Mouse (Mus musculus): ENCODE results near the gene Mboat7. TPM values are rescaled to one million over a fixed set of nuclear protein-coding genes. Genes with fewer than 3 reads are reported as not detected.
A peak's percentile ranks its signal among the peaks of the same experiment; 100 is the strongest.
"Not testable (repeated sequence)": the region's sequence is repeated elsewhere in the genome, so short reads cannot be mapped to it uniquely, and the experiment has no call there.

Mboat7 gene
- total and polyA plus RNA-seq, 3 experiments, result 18.4 to 41.2 (median 21.7) TPM

DNA sequence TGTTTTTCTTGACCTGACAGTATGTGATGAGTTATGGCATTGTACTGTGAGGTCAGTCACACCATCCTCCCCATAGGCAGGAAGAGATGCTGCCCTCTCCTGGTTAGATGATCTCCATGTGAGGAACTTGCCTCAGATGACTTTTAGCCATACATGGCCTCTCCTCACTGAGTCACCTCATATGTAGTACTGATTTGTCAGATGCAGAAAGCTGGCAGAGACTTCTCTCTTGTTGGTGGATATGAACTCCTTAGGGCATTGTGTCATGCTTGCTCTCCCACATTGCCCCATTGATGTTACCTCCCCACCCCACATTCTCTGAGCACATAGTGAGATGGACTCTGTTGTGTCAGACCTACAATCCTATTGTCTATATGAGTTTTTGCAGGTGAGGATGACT, 32.1 kb upstream of the Mboat7 start:
- H3K79me2 ChIP-seq (replicated peaks; ENCODE audit: control insufficient read depth, extremely low read depth, insufficient read depth, poor library complexity, severe bottlenecking); H3K27ac ChIP-seq (ENCODE audit: insufficient read depth, low read depth); H3K9me3 ChIP-seq (replicated peaks; ENCODE audit: low read length); DNase-seq (ENCODE audit: extremely low read depth); H3K4me1 ChIP-seq (ENCODE audit: control insufficient read depth in 1 of 2, insufficient read depth in 2 of 2); H3K9ac ChIP-seq (ENCODE audit: insufficient read depth, low read depth); dilution Hi-C loops (cut with MboI; ENCODE audit: extremely low pct_ligation_motif_present, extremely low pct_unique_long_range_greater_than_20kb, low sequenced_read_pairs); H3K4me2 ChIP-seq (ENCODE audit: insufficient read depth, low read depth, poor library complexity, severe bottlenecking); H3K36me3 ChIP-seq (replicated peaks in 1 of 2; ENCODE audit: control insufficient read depth in 1 of 2, insufficient read depth in 1 of 2, low read length in 1 of 2); H3K27me3 ChIP-seq (replicated peaks); in situ Hi-C loops (cut with MboI; ENCODE audit: low pct_ligation_motif_present, low pct_unique_long_range_greater_than_20kb, low sequenced_read_pairs); H3K4me3 ChIP-seq (replicated peaks in 1 of 3; ENCODE audit: low read depth in 2 of 3, low read length in 2 of 3, poor library complexity in 1 of 3): not testable (repeated sequence)

DNA sequence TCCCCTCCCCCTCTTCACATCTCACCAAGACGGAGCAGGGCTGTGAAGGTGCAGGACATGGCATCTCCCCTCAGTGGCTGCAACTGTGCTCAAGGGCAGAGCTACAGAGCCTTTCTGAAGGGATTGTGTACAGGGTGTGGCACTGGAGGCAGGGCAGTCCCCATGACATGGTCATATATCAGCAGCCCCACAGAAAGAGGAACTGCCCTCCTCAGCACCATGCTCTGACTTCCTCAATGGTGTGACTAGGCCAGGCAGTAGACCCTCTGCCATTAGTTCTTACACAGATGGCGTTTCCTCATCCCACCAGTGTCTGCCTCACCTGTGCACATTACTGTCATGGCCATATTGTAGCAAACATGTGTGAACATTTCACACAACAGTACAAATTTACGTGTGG, 26.9 kb upstream of the Mboat7 start, which contains the start of gene Pirb:
Pirb (minus strand) TSS at position 124 of the 400 bp plus-strand sequence.
- H3K27me3 ChIP-seq (replicated peaks); H3K79me2 ChIP-seq (replicated peaks; ENCODE audit: control insufficient read depth, extremely low read depth, insufficient read depth, poor library complexity, severe bottlenecking); dilution Hi-C loops (cut with MboI; ENCODE audit: extremely low pct_ligation_motif_present, extremely low pct_unique_long_range_greater_than_20kb, low sequenced_read_pairs); DNase-seq (ENCODE audit: extremely low read depth); H3K4me2 ChIP-seq (ENCODE audit: insufficient read depth, low read depth, poor library complexity, severe bottlenecking); H3K36me3 ChIP-seq (replicated peaks in 1 of 2; ENCODE audit: control insufficient read depth in 1 of 2, insufficient read depth in 1 of 2, low read length in 1 of 2); H3K9ac ChIP-seq (ENCODE audit: insufficient read depth, low read depth); H3K4me1 ChIP-seq (ENCODE audit: control insufficient read depth in 1 of 2, insufficient read depth in 2 of 2); H3K9me3 ChIP-seq (replicated peaks; ENCODE audit: low read length); H3K27ac ChIP-seq (ENCODE audit: insufficient read depth, low read depth); in situ Hi-C loops (cut with MboI; ENCODE audit: low pct_ligation_motif_present, low pct_unique_long_range_greater_than_20kb, low sequenced_read_pairs); H3K4me3 ChIP-seq (replicated peaks in 1 of 3; ENCODE audit: low read depth in 2 of 3, low read length in 2 of 3, poor library complexity in 1 of 3): not testable (repeated sequence)

DNA sequence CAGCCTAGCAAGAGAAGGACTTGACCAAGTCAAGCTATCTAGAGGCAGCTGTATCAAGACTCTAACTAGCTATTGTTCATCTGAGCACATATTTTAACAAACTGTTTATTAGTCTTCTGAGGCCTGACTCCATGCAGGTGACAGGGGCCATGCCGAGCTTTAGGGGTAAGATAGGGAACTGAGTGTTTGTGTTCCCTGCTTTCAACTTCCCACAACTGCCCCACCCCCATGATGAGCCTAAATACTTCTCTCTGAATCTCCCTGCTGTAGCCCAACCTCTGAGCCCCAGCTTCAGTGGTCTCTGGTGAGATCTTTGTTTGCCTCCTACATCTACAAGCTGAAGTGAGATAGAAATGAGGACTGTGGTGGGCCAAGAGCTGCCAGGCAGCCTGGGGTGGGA, 21.9 kb upstream of the Mboat7 start:
- dilution Hi-C loops (cut with MboI; ENCODE audit: extremely low pct_ligation_motif_present, extremely low pct_unique_long_range_greater_than_20kb, low sequenced_read_pairs), result no loop called here
- H3K36me3 ChIP-seq (replicated peaks in 1 of 2; ENCODE audit: control insufficient read depth in 1 of 2, insufficient read depth in 1 of 2, low read length in 1 of 2), result peaks cover 0 to 25% of the 10 kb centered on the region in 2 experiments
- no peak for DNase-seq (ENCODE audit: extremely low read depth)
- peaks cover 11 to 40% of the 10 kb centered on the region in 2 experiments for H3K4me1 ChIP-seq (ENCODE audit: control insufficient read depth in 1 of 2, insufficient read depth in 2 of 2)
- TF ChIP-seq PAX5 (IDR thresholded peaks at IDR 0.05; ENCODE audit: low read length), result no peak
- no peak for TF ChIP-seq GABPA (IDR thresholded peaks at IDR 0.05; ENCODE audit: insufficient replicate concordance, low read depth, low read length)
- TF ChIP-seq NRF1 (IDR thresholded peaks at IDR 0.05; ENCODE audit: low read depth, low read length), result no peak
- TF ChIP-seq CHD2 (IDR thresholded peaks at IDR 0.05; ENCODE audit: low read length), result no peak
- no peak overlapping the region for H3K4me2 ChIP-seq (ENCODE audit: insufficient read depth, low read depth, poor library complexity, severe bottlenecking)
- no peaks in the 10 kb centered on the region for H3K9me3 ChIP-seq (replicated peaks; ENCODE audit: low read length)
- no peak overlapping the region for H3K9ac ChIP-seq (ENCODE audit: insufficient read depth, low read depth)
- in situ Hi-C loops (cut with MboI; ENCODE audit: low pct_ligation_motif_present, low pct_unique_long_range_greater_than_20kb, low sequenced_read_pairs), result no loop called here
- H3K27me3 ChIP-seq (replicated peaks), result no peaks in the 10 kb centered on the region
- H3K27ac ChIP-seq (ENCODE audit: insufficient read depth, low read depth), result no peak overlapping the region
- no peak overlapping the region for H3K4me3 ChIP-seq (replicated peaks in 1 of 3; ENCODE audit: low read depth in 2 of 3, low read length in 2 of 3, poor library complexity in 1 of 3)
- H3K79me2 ChIP-seq (replicated peaks; ENCODE audit: control insufficient read depth, extremely low read depth, insufficient read depth, poor library complexity, severe bottlenecking), result no peaks in the 10 kb centered on the region

DNA sequence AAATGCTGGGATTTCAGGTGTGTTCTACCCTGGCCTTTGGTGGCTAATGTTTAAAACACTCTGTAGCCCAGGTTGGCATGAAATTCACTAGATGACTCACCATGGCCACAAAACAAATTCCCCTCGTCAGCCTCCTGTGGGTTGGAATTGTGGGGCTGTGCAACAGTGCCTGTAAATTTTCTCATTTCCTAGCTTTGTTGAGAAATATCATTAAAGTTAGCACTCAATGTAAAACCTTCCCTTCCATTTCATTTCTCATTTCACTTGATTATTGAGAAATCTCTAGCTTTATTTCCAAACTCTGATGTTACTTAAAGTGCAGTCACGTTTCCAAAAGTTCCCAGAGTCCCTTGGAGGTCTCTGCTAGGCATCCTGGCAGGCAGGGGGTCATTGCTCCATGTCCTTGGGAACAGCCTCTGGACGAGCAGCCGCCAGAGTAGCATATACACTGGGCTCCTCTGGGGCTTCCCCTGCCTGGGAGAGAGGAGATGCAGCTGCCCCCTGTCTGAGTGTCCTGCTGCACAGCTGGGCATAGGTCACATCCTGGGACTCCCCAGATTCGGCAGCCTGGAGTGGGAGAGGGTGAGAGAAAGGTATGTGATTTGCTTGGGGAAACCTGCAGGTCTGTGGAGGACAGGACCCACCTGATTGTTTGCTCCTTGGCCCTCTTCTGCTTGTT, 19.1 kb upstream of the Mboat7 start:
- peak; percentile 34 for DNase-seq (ENCODE audit: extremely low read depth)
- Histone ChIP-seq H3K4me2 (ENCODE audit: insufficient read depth, low read depth, poor library complexity, severe bottlenecking) (no peak overlapping the region), H3K4me3 (replicated peaks in 1 of 3; ENCODE audit: low read depth in 2 of 3, low read length in 2 of 3, poor library complexity in 1 of 3) (no peak overlapping the region), H3K4me1 (ENCODE audit: control insufficient read depth in 1 of 2, insufficient read depth in 2 of 2) (peaks cover 9 to 52% of the 10 kb centered on the region in 2 experiments), H3K9ac (ENCODE audit: insufficient read depth, low read depth) (no peak overlapping the region), H3K9me3 (replicated peaks; ENCODE audit: low read length) (no peaks in the 10 kb centered on the region), H3K27ac (ENCODE audit: insufficient read depth, low read depth) (no peak overlapping the region), H3K79me2 (replicated peaks; ENCODE audit: control insufficient read depth, extremely low read depth, insufficient read depth, poor library complexity, severe bottlenecking) (no peaks in the 10 kb centered on the region), H3K27me3 (replicated peaks) (no peaks in the 10 kb centered on the region), H3K36me3 (replicated peaks in 1 of 2; ENCODE audit: control insufficient read depth in 1 of 2, insufficient read depth in 1 of 2, low read length in 1 of 2) (peaks cover 5 to 33% of the 10 kb centered on the region in 2 experiments)
- dilution Hi-C loops (cut with MboI; ENCODE audit: extremely low pct_ligation_motif_present, extremely low pct_unique_long_range_greater_than_20kb, low sequenced_read_pairs) (no loop called here), in situ Hi-C loops (cut with MboI; ENCODE audit: low pct_ligation_motif_present, low pct_unique_long_range_greater_than_20kb, low sequenced_read_pairs) (no loop called here)
- TF ChIP-seq MAFK (IDR thresholded peaks at IDR 0.05; ENCODE audit: insufficient replicate concordance, low read length) (0 out of 2 replicates have a peak, but pooled peaks have one; percentile 49), MXI1 (IDR thresholded peaks at IDR 0.05; ENCODE audit: low read depth, low read length) (no peak), KAT2A (IDR thresholded peaks at IDR 0.05; ENCODE audit: insufficient replicate concordance, low read length) (no peak), SIN3A (IDR thresholded peaks at IDR 0.05; ENCODE audit: low read length) (no peak), ZC3H11A (IDR thresholded peaks at IDR 0.05; ENCODE audit: low read depth, low read length) (no peak), TBP (conservative IDR thresholded peaks at IDR 0.05; ENCODE audit: low read depth, low read length) (no peak), UBTF (IDR thresholded peaks at IDR 0.05; ENCODE audit: low read depth, low read length) (no peak), CTCF (conservative IDR thresholded peaks at IDR 0.05 in 1 of 2, IDR thresholded peaks at IDR 0.05 in 1 of 2; ENCODE audit: low read depth in 2 of 2, low read length in 2 of 2) (no peak), MAX (IDR thresholded peaks at IDR 0.05; ENCODE audit: low read length) (no peak), HCFC1 (IDR thresholded peaks at IDR 0.05; ENCODE audit: low read depth, low read length) (no peak), USF2 (conservative IDR thresholded peaks at IDR 0.05; ENCODE audit: low read depth, low read length) (no peak), MAZ (IDR thresholded peaks at IDR 0.05; ENCODE audit: low read depth, low read length) (peak; percentile 39; the same call in 1 of the 2 replicates), PAX5 (IDR thresholded peaks at IDR 0.05; ENCODE audit: low read length) (no peak), POLR2A (IDR thresholded peaks at IDR 0.05; ENCODE audit: low read depth, low read length) (no peak), JUN (IDR thresholded peaks at IDR 0.05; ENCODE audit: insufficient read depth, low read depth, low read length) (no peak; the same call in 1 of the 2 replicates), BHLHE40 (IDR thresholded peaks at IDR 0.05; ENCODE audit: low read depth, low read length) (peak; percentile 24; the same call in 1 of the 2 replicates)
